Mouse (Mus musculus) adrenal gland, postnatal 25 days (tissue): ENCODE results near the gene Arpc5l. TPM values are rescaled to one million over a fixed set of nuclear protein-coding genes. Genes with fewer than 3 reads are reported as not detected.

ENCODE experiments used
- DNase-seq: peaks from one replicate; pipeline ENCODE4 v3.0.0; 2021; ENCODE audit warnings: mixed read lengths
- long read RNA-seq: library from polyadenylated mRNA; stranded (forward); transcript quantifications from one replicate; pipeline ENCODE4 v2.0.0, GENCODE M21; 2021
- total RNA-seq: library from RNA; stranded (reverse); gene quantifications from 2 replicates; pipeline ENCODE4 v1.2.3, GENCODE M21; 2021

Arpc5l gene
- total RNA-seq: 71.2 and 78.8 TPM in 2 replicates
- long read RNA-seq, full-length matches to known transcripts: 9 of 19 reads
- long read RNA-seq, partial matches to known transcripts: 0 of 19 reads
- long read RNA-seq, other reads (novel, unspliced or antisense): 10 of 19 reads

- peak; percentile 94 for DNase-seq
Measured at GRCm38 (mm10) chr2:39004880-39005435, at the start of gene Arpc5l. TSS of gene Arpc5l (plus strand) at chr2:39005348.

- no peak for DNase-seq
Measured at GRCm38 (mm10) chr2:38956062-38956461, 49.1 kb upstream of the Arpc5l start.

GRCm38 (mm10) chr2:38957671-38958223, 47.4 kb upstream of the Arpc5l start:
- DNase-seq: no peak

GRCm38 (mm10) chr2:38964198-38964597, 41.0 kb upstream of the Arpc5l start:
- DNase-seq: no peak

GRCm38 (mm10) chr2:38969650-38970049, 35.5 kb upstream of the Arpc5l start:
- DNase-seq: no peak

GRCm38 (mm10) chr2:38970057-38970456, 35.1 kb upstream of the Arpc5l start:
- no peak for DNase-seq

GRCm38 (mm10) chr2:38973223-38973622, 31.9 kb upstream of the Arpc5l start:
- no peak for DNase-seq

GRCm38 (mm10) chr2:38973701-38974100, 31.4 kb upstream of the Arpc5l start:
- DNase-seq: peak; percentile 72

GRCm38 (mm10) chr2:38974171-38974570, 31.0 kb upstream of the Arpc5l start:
- DNase-seq: peak; percentile 35

GRCm38 (mm10) chr2:38975181-38975580, 30.0 kb upstream of the Arpc5l start:
- DNase-seq: no peak

- no peak for DNase-seq
Measured at GRCm38 (mm10) chr2:38975941-38976805, 29.0 kb upstream of the Arpc5l start.

- DNase-seq: no peak
Measured at GRCm38 (mm10) chr2:38977837-38978236, 27.3 kb upstream of the Arpc5l start.

- DNase-seq: no peak
Measured at GRCm38 (mm10) chr2:38983456-38983855, 21.7 kb upstream of the Arpc5l start.

GRCm38 (mm10) chr2:38986580-38986979, 18.6 kb upstream of the Arpc5l start:
- DNase-seq: no peak

- no peak for DNase-seq
Measured at GRCm38 (mm10) chr2:38987371-38987770, 17.8 kb upstream of the Arpc5l start.

- DNase-seq: no peak
Measured at GRCm38 (mm10) chr2:38987803-38988510, 17.2 kb upstream of the Arpc5l start.

- DNase-seq: no peak
Measured at GRCm38 (mm10) chr2:38988929-38989328, 16.2 kb upstream of the Arpc5l start.

GRCm38 (mm10) chr2:38992004-38992403, 13.1 kb upstream of the Arpc5l start:
- no peak for DNase-seq

GRCm38 (mm10) chr2:38992452-38992851, 12.7 kb upstream of the Arpc5l start:
- peak; percentile 75 for DNase-seq

- peak; percentile 90 for DNase-seq
Measured at GRCm38 (mm10) chr2:38997386-38998374, 7.5 kb upstream of the Arpc5l start, which contains the start of gene Wdr38. TSS of gene Wdr38 (plus strand) at chr2:38997476.

- no peak for DNase-seq
Measured at GRCm38 (mm10) chr2:38999381-38999780, 5.8 kb upstream of the Arpc5l start.
